Mouse (Mus musculus) neural tube, embryonic 10.5 days (tissue): ENCODE results near the gene Kdsr.

ENCODE experiments used
- DNase-seq: peaks from one replicate; pipeline ENCODE4 v3.0.0-alpha.2; 2017; ENCODE audit warnings: low spot score; ENCODE audit errors: extremely low spot score

Kdsr gene

DNA sequence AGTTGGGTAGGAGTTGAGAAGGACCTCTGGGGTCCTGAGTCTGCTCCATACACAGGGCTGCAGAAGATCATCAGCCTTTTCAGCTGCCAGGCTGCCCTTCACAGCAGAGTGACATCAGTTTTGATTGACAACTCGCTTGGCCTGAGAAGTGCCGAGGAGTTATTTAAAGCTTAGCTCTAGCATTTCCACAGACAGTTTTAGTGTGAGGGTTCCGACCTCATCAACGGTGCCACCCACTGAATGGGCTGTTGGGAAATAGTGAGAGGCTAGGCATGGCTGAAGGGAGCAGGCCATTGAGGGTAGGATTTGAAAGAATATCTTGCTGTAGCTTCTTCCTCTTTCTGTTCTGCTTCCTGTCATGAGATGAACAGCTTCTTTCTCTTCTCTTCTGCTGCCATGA is 63.9 kb downstream of the Kdsr start:
- DNase-seq = no peak

DNA sequence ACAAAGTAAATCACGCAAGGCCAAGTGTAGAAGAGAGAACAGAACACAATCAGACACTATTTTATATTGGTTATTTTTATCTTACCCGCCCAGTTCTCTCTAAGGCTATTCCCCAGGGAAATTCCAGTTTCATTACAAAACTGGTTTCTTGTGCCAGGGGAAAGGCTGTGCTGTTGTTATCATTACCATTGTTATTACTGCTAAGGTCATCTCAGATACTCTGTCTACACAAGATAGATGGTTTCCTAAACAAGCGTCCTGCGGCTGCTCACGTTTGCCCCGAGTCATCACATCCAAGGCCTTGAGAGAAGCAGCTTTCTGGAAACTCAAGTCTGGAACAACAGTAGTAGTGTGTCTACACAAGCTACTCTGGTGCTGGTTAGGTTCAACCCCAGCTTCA is 65.2 kb downstream of the Kdsr start:
- no peak for DNase-seq

DNA sequence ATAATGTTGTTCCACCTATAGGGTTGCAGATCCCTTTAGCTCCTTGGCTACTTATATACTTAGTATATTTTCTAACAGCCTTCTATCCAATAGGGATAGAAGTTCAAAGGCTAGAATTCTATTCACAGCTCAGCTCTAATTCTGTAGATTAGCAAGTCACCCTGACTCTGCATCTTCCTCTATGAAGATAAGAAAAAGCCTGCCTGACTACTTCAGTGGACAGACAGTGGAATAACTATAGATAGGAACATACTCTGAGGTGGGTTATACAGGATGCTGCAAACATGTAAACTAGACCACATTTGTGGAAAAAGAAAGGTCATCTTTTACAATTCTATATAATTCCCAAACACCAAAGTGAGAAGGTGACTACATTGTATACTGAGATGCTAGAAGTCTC is 66.9 kb downstream of the Kdsr start:
- no peak for DNase-seq

DNA sequence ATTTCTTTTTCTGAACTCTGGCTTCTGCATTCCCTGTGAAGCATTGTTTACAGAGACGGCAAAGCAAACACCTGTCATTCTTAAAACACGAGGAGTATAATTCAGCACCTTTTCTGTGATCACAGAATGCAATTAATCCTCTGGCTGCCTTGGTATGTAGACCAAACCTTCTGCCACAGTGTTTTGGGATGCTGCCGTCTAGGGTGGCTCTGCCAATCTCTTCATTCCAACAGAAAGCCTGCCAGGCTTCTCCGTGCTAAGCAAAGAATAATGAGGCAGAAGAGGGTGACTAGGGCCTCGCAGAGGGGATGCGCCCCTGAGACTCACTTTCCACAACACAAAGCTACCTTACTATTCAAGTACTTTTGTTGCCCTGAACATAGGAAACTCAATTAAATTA is 68.6 kb downstream of the Kdsr start:
- DNase-seq = no peak

DNA sequence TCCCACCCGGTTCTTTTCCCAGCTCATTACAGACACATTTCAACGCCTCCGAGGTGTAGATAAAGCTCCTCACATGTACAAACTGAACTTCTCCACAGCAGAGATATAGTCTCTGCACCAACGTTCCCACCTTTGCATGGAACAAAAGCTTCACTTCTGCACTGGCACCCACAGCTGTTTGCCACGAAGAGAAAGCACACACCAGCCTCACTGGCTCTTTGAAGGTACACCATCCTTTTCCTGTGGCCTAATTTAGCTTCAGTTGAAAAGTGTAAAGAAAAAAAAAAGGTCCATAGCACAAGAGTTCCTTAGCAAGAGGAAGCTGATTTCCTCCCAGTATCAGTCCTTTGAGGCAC is 71.4 kb downstream of the Kdsr start:
- no peak for DNase-seq

DNA sequence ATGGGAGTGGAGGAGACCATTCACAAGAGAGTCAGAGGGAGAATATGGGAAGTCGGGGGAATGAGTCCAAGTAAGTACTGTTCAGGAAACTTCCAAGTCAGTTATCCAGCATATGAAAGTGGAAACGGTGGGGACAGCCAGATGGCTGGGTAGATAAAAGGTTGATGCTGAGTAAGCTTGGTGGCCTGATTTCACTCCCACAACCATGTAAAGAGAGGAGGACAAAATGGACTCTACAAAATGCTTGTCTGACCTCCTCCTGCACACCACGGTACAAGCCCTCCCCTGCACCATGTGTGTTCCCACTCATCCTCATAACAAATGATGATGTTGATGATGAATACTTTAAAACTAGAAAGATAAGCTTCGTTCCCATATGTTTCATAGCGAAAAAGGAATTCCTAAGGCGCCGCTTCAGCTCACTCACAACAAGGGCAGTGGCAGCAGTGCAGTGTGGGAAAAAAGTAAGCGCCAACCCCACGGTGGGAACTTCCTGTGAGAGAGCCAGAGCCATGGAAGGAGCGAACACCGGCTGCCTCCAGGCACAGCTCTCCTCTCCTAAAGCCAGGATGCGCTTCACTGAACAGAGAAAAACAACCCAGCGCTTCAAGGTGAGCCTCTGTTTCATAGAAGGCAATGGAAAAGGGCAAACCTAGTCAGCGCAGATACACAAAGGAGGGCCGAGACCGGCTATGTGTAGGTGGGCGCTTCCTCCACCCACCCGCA is 71.9 kb downstream of the Kdsr start:
- no peak for DNase-seq

DNA sequence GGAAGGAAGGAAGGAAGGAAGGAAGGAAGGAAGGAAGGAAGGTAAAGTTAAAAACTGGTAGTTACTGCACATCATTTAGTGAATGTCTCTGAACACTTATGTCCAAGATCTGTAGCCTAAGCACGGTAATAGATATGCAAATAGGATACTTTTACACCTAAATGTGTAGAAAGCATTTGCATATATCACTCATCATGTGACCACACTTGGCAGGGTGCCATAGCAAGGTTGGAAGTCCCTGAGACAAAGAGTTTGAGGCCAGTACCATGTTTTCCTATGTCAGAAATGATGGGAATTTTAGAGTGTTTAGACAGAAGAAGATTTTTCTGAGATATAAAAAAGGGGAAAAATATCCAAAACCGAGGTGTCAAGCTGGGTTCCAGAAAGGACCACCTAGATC is 73.8 kb downstream of the Kdsr start:
- no peak for DNase-seq

DNA sequence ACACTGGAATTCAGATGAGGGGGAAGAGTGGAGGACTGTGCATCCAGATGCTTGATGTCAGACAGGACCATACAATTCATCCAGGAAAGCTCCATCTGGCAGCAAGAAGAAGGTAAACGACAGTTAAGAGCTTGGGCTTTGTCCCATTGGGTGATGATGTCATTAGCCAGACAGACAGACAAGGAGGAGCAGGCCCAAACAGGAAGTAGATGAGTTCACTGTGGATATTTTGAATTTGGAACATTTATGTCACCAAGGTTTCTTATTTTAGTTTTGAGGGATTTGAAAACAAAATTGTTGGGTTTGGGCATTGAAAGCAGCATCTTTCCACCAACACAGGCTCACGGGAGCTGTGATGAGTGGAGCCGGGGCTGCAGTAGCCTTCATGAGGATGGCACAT is 75.0 kb downstream of the Kdsr start:
- no peak for DNase-seq

DNA sequence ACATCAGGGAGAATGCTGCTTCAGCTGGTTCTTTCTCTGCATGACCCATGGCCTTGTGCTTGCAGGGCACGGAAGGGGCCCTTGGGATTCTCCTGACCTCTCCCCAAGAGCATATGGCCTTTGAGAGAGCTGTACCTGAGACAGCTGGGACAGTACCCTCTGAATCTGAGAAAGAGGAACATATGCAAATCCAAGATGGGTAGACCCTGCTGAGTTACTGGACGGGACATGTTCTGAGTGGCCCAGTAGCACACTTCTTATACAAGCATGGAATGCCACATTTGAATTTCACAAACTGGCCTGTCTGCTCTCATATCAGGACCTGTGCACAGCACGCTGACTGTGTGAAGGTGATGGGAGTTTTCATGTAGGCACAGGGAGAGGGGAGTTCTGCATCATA is 76.7 kb downstream of the Kdsr start:
- DNase-seq = no peak

DNA sequence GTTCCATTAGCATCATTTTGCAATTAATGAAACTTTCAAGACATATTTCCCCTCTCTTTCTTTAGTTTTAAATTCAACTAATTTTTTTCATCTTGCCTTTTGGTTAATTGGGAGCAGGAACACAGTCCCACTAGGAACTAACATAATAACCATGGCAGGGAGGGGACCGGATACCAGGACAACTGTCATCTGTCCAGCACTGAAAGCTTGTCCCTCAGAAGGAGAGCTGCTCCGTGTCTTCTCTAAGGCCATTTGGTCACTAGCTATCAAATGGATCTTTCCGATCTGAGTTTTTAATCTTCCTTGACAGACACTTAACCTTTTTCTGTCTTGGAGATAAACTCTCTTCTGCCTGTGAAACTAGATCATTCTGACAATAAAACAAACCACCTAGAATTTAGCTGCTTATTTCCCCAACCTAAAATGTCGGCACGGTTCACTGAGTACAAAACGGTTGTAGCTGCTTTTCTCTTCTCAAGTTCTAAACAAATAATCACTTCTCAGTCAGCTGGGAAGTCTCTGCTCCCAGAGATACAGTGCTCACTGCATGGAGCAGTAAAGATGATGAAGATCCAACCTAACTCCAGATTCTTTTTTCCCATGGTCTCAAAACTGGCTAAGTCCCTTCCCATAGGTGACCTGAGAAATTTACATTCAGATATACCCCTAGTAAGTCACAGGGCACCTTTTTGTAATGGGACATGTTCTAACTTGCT is 79.6 kb downstream of the Kdsr start:
- DNase-seq = no peak

DNA sequence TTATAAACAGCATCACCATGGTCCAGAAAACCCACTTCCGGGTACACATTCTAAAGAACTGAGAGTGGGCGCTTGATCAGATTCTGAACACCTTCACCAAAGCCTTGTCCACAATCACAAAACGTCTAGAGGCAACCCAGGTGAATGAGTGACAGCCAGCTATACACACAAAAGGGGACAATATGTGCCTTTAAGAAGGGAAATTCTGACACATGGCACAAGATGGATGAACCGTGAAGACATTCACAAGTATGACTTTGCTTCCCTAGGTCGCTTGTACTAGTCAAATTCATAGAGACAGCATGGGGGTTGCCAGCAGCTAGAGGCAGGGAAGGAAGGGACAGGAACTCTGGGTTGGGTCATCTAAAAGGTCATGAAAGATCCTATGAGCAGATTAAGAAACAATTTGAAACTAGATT is 81.5 kb downstream of the Kdsr start:
- no peak for DNase-seq
